Mouse (Mus musculus): ENCODE results near the gene Tubgcp2. TPM values are rescaled to one million over a fixed set of nuclear protein-coding genes. Genes with fewer than 3 reads are reported as not detected.
A peak's percentile ranks its signal among the peaks of the same experiment; 100 is the strongest.

The Tubgcp2 gene
- total RNA-seq, 2 experiments from 2014 or later, result 16.8 to 19.2 TPM

GRCm38 (mm10) chr7:140048361-140049114, 12.1 kb upstream of the Tubgcp2 start, which contains the start of gene Msx3:
Gene Msx3, minus strand, starts transcription at chr7:140049089.
- intact Hi-C loops (cut with DNase I), result no loop called here
- DNase-seq, result no peak

GRCm38 (mm10) chr7:140047811-140048311, 11.4 kb upstream of the Tubgcp2 start:
- intact Hi-C loops (cut with DNase I), result no loop called here
- DNase-seq, result no peak

DNA sequence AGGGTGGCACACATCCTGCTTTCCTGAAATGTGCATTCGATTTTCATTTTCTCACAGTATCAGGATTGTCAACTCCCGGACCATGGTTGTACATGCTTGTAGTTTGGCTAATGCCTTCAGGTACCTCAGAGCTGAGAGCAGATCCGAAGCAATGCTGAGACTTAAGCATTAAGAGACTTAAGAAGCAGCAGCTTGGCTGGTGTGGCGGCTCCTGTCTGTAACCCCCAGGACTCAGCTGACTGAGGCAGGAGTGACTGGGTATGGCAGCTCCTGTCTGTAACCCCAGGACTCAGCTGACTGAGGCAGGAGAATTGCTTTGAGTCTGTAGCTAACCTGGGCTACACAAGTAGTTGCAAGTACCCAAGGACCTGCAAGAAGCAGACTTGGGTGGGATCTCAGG, 9.1 kb upstream of the Tubgcp2 start:
- intact Hi-C loops (cut with DNase I), result no loop called here
- no peak for DNase-seq

- no peak for DNase-seq
- intact Hi-C loops (cut with DNase I), result no loop called here
Measured at GRCm38 (mm10) chr7:140042728-140043127, 6.3 kb upstream of the Tubgcp2 start.

GRCm38 (mm10) chr7:140037171-140037555, 694 bp upstream of the Tubgcp2 start:
- intact Hi-C loops (cut with DNase I), result no loop called here
- no peak for DNase-seq

DNA sequence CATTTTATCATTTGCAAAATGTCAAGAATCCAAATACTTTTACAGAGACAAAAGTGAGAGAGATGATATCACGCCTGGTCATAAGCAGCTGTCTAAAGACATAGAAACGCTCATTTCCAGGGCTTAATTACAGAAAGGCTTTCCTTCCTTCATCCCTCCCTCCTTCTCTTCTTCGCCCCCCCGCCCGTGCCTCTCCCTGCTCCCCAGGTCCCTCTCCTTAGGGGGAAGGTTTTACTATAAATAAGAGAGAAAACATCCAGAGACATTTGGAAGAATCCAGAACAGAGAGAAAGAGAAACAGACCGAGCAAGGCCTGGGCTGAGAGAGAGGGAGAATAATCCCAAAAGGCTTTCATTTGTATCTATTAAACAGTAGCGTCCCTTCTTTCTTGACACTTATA, 1.0 kb downstream of the Tubgcp2 start:
- intact Hi-C loops (cut with DNase I), result no loop called here
- DNase-seq, result no peak

- intact Hi-C loops (cut with DNase I), result no loop called here
Measured at GRCm38 (mm10) chr7:140033386-140033785, 3.1 kb downstream of the Tubgcp2 start.

GRCm38 (mm10) chr7:140032366-140032765, 4.1 kb downstream of the Tubgcp2 start:
- intact Hi-C loops (cut with DNase I), result no loop called here
- DNase-seq, result no peak

More at GRCm38 (mm10) chr7:140033386-140033785, 3.1 kb downstream of the Tubgcp2 start:
- no peak for DNase-seq

GRCm38 (mm10) chr7:140031771-140032170, 4.7 kb downstream of the Tubgcp2 start:
- intact Hi-C loops (cut with DNase I), result no loop called here
- no peak for DNase-seq

- DNase-seq, result peak in 1 of 2 experiments; percentile 3
- intact Hi-C loops (cut with DNase I), result no loop called here
Measured at GRCm38 (mm10) chr7:140011336-140011735, 25.1 kb downstream of the Tubgcp2 start.

- intact Hi-C loops (cut with DNase I), result no loop called here
- DNase-seq, result peak in 1 of 2 experiments; percentile 7
Measured at GRCm38 (mm10) chr7:140007781-140008180, 28.7 kb downstream of the Tubgcp2 start.

GRCm38 (mm10) chr7:140006861-140007611, 29.4 kb downstream of the Tubgcp2 start:
- intact Hi-C loops (cut with DNase I), result no loop called here
- DNase-seq, result peak in 1 of 2 experiments; percentile 5

- intact Hi-C loops (cut with DNase I), result no loop called here
- no peak for DNase-seq
Measured at GRCm38 (mm10) chr7:140004666-140005065, 31.8 kb downstream of the Tubgcp2 start.

DNA sequence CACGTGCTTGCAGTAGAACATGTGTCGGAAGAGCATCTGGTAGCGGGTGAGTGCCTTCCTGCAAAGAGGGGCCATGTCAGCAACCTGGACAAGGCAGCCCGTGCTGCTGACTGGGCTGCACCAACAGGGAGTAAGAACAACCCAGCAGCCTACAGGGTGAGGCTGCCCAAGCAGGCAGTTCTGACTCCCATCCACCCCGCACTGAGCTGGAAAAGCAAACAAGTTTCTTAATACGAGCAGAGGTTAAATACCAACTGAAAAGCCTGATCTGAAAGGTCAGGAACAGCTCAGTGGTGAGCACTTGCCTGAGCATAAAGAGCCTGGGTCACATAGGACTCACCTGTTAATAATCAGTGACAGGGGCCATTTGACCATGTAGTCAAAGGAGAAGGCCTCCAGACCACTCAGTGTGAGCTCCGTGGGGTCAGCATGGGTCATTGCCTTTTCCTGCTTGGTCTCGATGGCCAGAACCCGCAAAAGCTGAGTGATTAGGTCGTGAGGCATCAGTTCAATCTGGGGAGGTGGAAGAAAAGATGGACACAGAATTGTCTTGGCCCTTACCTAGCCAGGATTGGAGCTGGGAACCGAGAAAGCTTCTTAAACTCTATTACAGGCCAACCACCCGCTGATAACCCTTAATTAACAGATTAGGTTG, 35.3 kb downstream of the Tubgcp2 start:
- intact Hi-C loops (cut with DNase I), result no loop called here
- no peak for DNase-seq

- DNase-seq, result no peak
- intact Hi-C loops (cut with DNase I), result no loop called here
Measured at GRCm38 (mm10) chr7:139998691-139999350, 37.6 kb downstream of the Tubgcp2 start.

DNA sequence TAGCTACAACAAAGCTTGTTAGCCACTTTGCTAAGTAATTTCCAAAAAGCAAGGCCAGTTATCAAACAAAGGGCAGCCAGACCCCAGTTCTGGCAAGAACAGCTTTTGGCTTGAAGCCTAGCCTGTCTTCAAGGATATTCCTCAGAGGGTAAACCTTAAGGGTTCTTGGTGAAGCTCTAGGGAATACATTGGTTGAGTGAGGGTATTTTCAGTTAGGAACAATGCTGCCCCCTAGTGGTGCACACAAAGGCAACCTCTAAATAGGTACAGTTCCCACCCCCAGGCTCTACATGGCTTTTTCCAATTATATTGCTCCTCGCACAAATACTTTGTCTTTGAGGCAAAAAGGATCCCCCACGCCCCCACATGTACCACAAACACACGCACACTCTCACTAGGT, 41.8 kb downstream of the Tubgcp2 start:
- no peak for DNase-seq
- intact Hi-C loops (cut with DNase I), result loop anchor here (2.0 to 5.0 kb wide), 3 partner anchors 26 to 87 kb away; no protein-coding TSS in a partner anchor

DNA sequence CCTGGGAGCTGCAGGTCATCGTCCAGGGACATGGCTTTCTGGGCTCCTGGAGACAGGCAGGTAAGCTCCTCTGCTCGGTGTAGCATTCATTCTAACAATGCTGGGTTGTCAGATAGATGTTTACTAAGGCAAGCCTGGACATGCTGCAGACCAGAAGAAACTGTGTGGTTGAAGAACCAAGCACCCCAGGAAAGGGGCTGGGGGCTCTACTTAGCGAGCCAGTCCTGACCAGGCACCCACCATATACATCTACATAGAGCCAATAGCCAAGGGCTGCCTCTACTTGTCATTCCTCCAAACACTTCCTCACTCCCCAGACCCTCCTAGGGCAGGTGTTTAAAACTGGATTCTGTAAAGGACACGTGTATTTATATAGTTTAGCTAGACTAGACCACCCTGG, 42.3 kb downstream of the Tubgcp2 start:
- no peak for DNase-seq
- intact Hi-C loops (cut with DNase I), result loop anchor here (2.0 to 5.0 kb wide), 3 partner anchors 25 to 87 kb away; no protein-coding TSS in a partner anchor

GRCm38 (mm10) chr7:139993532-139993931, 42.9 kb downstream of the Tubgcp2 start:
- no peak for DNase-seq
- intact Hi-C loops (cut with DNase I), result loop anchor here (5.0 kb wide), 2 partner anchors 69 to 86 kb away; no protein-coding TSS in a partner anchor

GRCm38 (mm10) chr7:139992406-139992805, 44.1 kb downstream of the Tubgcp2 start, which contains the start of gene Adam8:
Gene Adam8, minus strand, starts transcription at chr7:139992562.
- intact Hi-C loops (cut with DNase I), result loop anchor here (5.0 kb wide), 2 partner anchors 70 to 85 kb away; no protein-coding TSS in a partner anchor

DNA sequence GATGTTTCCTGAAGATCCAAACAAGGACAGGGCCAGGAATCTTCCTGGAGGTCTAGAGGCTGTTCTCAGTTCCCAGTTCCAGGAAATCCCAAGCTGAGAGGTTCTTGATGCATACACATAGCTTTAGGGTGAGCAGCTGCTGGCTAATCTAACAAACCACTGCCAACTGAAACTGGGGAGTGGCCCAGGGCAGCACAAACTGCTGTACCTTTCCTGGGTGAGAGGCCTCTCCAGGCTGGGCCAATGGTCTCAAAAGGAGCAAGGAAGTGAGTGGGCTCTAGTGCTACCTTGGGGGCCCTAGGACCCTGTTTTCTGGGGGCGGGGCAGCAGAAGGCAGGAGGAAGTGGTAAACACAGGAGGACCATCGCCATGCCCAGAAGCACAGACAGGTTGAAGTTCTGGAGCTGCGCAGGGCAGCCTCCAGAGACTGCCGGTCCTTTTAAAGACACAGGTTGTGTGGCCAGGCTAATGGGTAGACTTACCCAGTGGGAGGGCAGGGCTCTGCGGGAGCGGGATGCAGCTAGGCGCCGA, 45.5 kb downstream of the Tubgcp2 start:
- DNase-seq, result no peak
- intact Hi-C loops (cut with DNase I), result loop anchor here (5.0 kb wide), 2 partner anchors 71 to 84 kb away; no protein-coding TSS in a partner anchor

More at GRCm38 (mm10) chr7:139992406-139992805, 44.1 kb downstream of the Tubgcp2 start, which contains the start of gene Adam8:
- no peak for DNase-seq
